ENCODE assay signal across 9 mouse cellular contexts in genomic region chr7:126535766-126536165, GRCm38 (mm10). TPM values are rescaled to one million over a fixed set of nuclear protein-coding genes. Genes with fewer than 3 reads are reported as not detected.
DNase-seq lines count a peak whose midpoint lies in the region; ATAC-seq lines count a peak whose summit lies in the region.
"Had no signal": no experiment of that assay in that cellular context is flagged by ENCODE, and none has a peak within 500 bp of the region (broad histone marks: within the 10 kb centered on the region; RNA-seq: fewer than 3 reads in every experiment).

No protein-coding gene starts in this region.

- intact Hi-C loops in gastrocnemius, postnatal 36 days (cut with DNase I): no loop called here

- no peak overlapping the region for H3K27ac ChIP-seq in midbrain, embryonic 13.5 days
- H3K27ac ChIP-seq: macrophage had no signal

- H3K9me3 ChIP-seq in midbrain, embryonic 13.5 days: no peaks in the 10 kb centered on the region

- DNase-seq in gastrocnemius, postnatal 10 days: peak; percentile 11
- no peak for DNase-seq in gastrocnemius, adult 8-10 months (ENCODE audit: low spot score in 2 of 2)
- DNase-seq in adrenal gland, postnatal 14 days: peak; percentile 56
- peak; percentile 18 for DNase-seq in kidney, postnatal 14 days
- no peak for DNase-seq in left cerebral cortex, adult 9 months (ENCODE audit: low spot score in 2 of 2)
- no peak for DNase-seq in gastrocnemius, postnatal 36 days

- ATAC-seq in granulocyte monocyte progenitor cell, adult 5-6 weeks (replicated peaks; ENCODE audit: poor library complexity, severe bottlenecking): peak; percentile 76
- no peak for ATAC-seq in midbrain, embryonic 13.5 days

- H3K4me2 ChIP-seq in midbrain, embryonic 13.5 days (replicated peaks): peak overlapping the region; percentile 87

- 1% methylated on average over 28 of the region's 28 CpGs for WGBS in midbrain, embryonic 13.5 days

- peak overlapping the region; percentile 52 for H3K4me3 ChIP-seq in midbrain, embryonic 13.5 days (replicated peaks)

- peaks cover 12% of the 10 kb centered on the region for H3K27me3 ChIP-seq in midbrain, embryonic 13.5 days

- no peaks in the 10 kb centered on the region for H3K36me3 ChIP-seq in midbrain, embryonic 13.5 days

- H3K9ac ChIP-seq in midbrain, embryonic 13.5 days (replicated peaks): peak overlapping the region; percentile 74

- H3K4me1 ChIP-seq in midbrain, embryonic 13.5 days (replicated peaks): peaks cover 9% of the 10 kb centered on the region

RNA-seq across cellular contexts. Expression of gene Eif3c, which starts 30.4 kb away (rescaled TPM):
- total RNA-seq in gastrocnemius, postnatal 10 days (2021): 100 to 1,000 TPM; 147 to 153 TPM
- total RNA-seq in gastrocnemius, adult 8-10 months (2022): 100 to 1,000 TPM; 151 to 172 (median 160) TPM
- 241 and 262 TPM in 2 replicates for total RNA-seq in adrenal gland, postnatal 14 days (2021)
- total RNA-seq in granulocyte monocyte progenitor cell, adult 5-6 weeks (2014; fragmentation: Nextera tagmentation): 188 and 206 TPM in 2 replicates
- 229 and 239 TPM in 2 replicates for total RNA-seq in granulocyte monocyte progenitor cell, adult 5-6 weeks (2017)
- polyA plus RNA-seq in midbrain, embryonic 13.5 days (2015; fragmentation: Nextera tagmentation; extraction: Ambion mirVana): 207 and 213 TPM in 2 replicates
- 100 to 1,000 TPM; 129 to 154 TPM for total RNA-seq in gastrocnemius, postnatal 36 days (2021)

RNA-seq across cellular contexts. Expression of gene Atxn2l, which starts 32.5 kb away (rescaled TPM):
- total RNA-seq in gastrocnemius, postnatal 10 days (2021): 10 to 100 TPM; 33.6 to 45.6 TPM
- 10 to 100 TPM; 25.4 to 32.4 (median 29.9) TPM for total RNA-seq in gastrocnemius, adult 8-10 months (2022)
- 90.3 and 96.7 TPM in 2 replicates for total RNA-seq in adrenal gland, postnatal 14 days (2021)
- total RNA-seq in granulocyte monocyte progenitor cell, adult 5-6 weeks (2014; fragmentation: Nextera tagmentation): 102 and 130 TPM in 2 replicates
- total RNA-seq in granulocyte monocyte progenitor cell, adult 5-6 weeks (2017): 27.4 and 28.9 TPM in 2 replicates
- 65.1 and 76.5 TPM in 2 replicates for polyA plus RNA-seq in midbrain, embryonic 13.5 days (2015; fragmentation: Nextera tagmentation; extraction: Ambion mirVana)
- 10 to 100 TPM; 25.8 to 29.9 TPM for total RNA-seq in gastrocnemius, postnatal 36 days (2021)

RNA-seq across cellular contexts. Expression of gene Tufm, which starts 48.6 kb away (rescaled TPM):
- 100 to 1,000 TPM in 1 of 2 experiments, 10 to 100 TPM in 1; 99.0 to 114 TPM for total RNA-seq in gastrocnemius, postnatal 10 days (2021)
- total RNA-seq in gastrocnemius, adult 8-10 months (2022): 100 to 1,000 TPM; 116 to 151 (median 137) TPM
- 221 and 223 TPM in 2 replicates for total RNA-seq in adrenal gland, postnatal 14 days (2021)
- total RNA-seq in granulocyte monocyte progenitor cell, adult 5-6 weeks (2014; fragmentation: Nextera tagmentation): 85.3 and 101 TPM in 2 replicates
- total RNA-seq in granulocyte monocyte progenitor cell, adult 5-6 weeks (2017): 75.5 and 86.7 TPM in 2 replicates
- 117 and 124 TPM in 2 replicates for polyA plus RNA-seq in midbrain, embryonic 13.5 days (2015; fragmentation: Nextera tagmentation; extraction: Ambion mirVana)
- total RNA-seq in gastrocnemius, postnatal 36 days (2021): 100 to 1,000 TPM; 122 to 145 TPM

RNA-seq across cellular contexts. Expression of gene Apobr, which starts 49.0 kb away (rescaled TPM):
- 1 to 10 TPM in 1 of 2 experiments, under 1 TPM in 1; 0.59 to 1.0 TPM for total RNA-seq in gastrocnemius, postnatal 10 days (2021)
- under 1 TPM; 0.15 to 0.94 (median 0.29) TPM for total RNA-seq in gastrocnemius, adult 8-10 months (2022)
- total RNA-seq in adrenal gland, postnatal 14 days (2021): 2.9 and 3.5 TPM in 2 replicates
- 2.1 and 3.9 TPM in 2 replicates for total RNA-seq in granulocyte monocyte progenitor cell, adult 5-6 weeks (2014; fragmentation: Nextera tagmentation)
- total RNA-seq in granulocyte monocyte progenitor cell, adult 5-6 weeks (2017): 4.2 and 6.2 TPM in 2 replicates
- 0.21 and 0.69 TPM in 2 replicates for polyA plus RNA-seq in midbrain, embryonic 13.5 days (2015; fragmentation: Nextera tagmentation; extraction: Ambion mirVana)
- total RNA-seq in gastrocnemius, postnatal 36 days (2021): under 1 TPM; 0.44 to 0.46 TPM

RNA-seq across cellular contexts. Expression of gene Cln3, which starts 49.9 kb away (rescaled TPM):
- 10 to 100 TPM in 1 of 2 experiments, 1 to 10 TPM in 1; 6.3 to 14.3 TPM for total RNA-seq in gastrocnemius, postnatal 10 days (2021)
- 10 to 100 TPM in 3 of 4 experiments, 1 to 10 TPM in 1; 9.0 to 14.7 (median 12.6) TPM for total RNA-seq in gastrocnemius, adult 8-10 months (2022)
- 25.3 and 31.1 TPM in 2 replicates for total RNA-seq in adrenal gland, postnatal 14 days (2021)
- 37.7 and 61.7 TPM in 2 replicates for total RNA-seq in granulocyte monocyte progenitor cell, adult 5-6 weeks (2014; fragmentation: Nextera tagmentation)
- 9.6 and 16.3 TPM in 2 replicates for total RNA-seq in granulocyte monocyte progenitor cell, adult 5-6 weeks (2017)
- 27.7 and 28.8 TPM in 2 replicates for polyA plus RNA-seq in midbrain, embryonic 13.5 days (2015; fragmentation: Nextera tagmentation; extraction: Ambion mirVana)
- 10 to 100 TPM; 10.7 to 11.0 TPM for total RNA-seq in gastrocnemius, postnatal 36 days (2021)

Comparison
In these comparisons a context has a peak if more than half of its experiments do, and no peak if none do; other contexts are left out.
1. DNase-seq: peak in gastrocnemius, postnatal 10 days (single experiment), adrenal gland, postnatal 14 days (single experiment) and kidney, postnatal 14 days (single experiment); none in gastrocnemius, adult 8-10 months (0 of 2), left cerebral cortex, adult 9 months (0 of 2) and gastrocnemius, postnatal 36 days (0 of 2).